Mouse (Mus musculus) CH12.LX (cell line): ENCODE measurements at regions not wholly inside any gene's neighbourhood (a gene's known extent, or its start where the extent isn't known, plus 50 kb on each side); places are given as distances from the start of the nearest gene placed in this dataset.

Experiments used
- DNase-seq: peaks from one replicate; pipeline ENCODE4 v3.0.0-alpha.2; 2013; ENCODE audit errors: extremely low read depth
- H3K27ac ChIP-seq: 2 replicates; pipeline ENCODE4 v1.5.1; 2012; ENCODE audit warnings: low read depth, mild to moderate bottlenecking, control low read depth, moderate library complexity; ENCODE audit not compliant: insufficient read depth
- H3K27me3 ChIP-seq: replicated peaks from 2 replicates; pipeline ENCODE3; 2012; ENCODE audit warnings: inconsistent platforms
- H3K36me3 ChIP-seq, 2 experiments: replicated peaks in 1 of 2; 2 replicates each; pipeline versions ENCODE3 to v1.6.1; 2012; ENCODE audit warnings: inconsistent platforms in 1 of 2, low read length in 1 of 2, mild to moderate bottlenecking in 1 of 2, mixed read lengths in 1 of 2, moderate library complexity in 1 of 2; ENCODE audit not compliant: control insufficient read depth in 1 of 2, insufficient read depth in 1 of 2
- H3K4me1 ChIP-seq, 2 experiments: 2 replicates each; pipeline ENCODE4 v1.6.1; 2012; ENCODE audit warnings: inconsistent platforms in 1 of 2, moderate library complexity in 1 of 2; ENCODE audit not compliant: insufficient read depth in 2 of 2, control insufficient read depth in 1 of 2
- H3K4me2 ChIP-seq: 2 replicates; pipeline ENCODE4 v1.6.1; 2012; ENCODE audit warnings: low read depth, mild to moderate bottlenecking, control low read depth; ENCODE audit not compliant: poor library complexity, insufficient read depth, severe bottlenecking
- H3K4me3 ChIP-seq, 3 experiments: fragments of 150-350 bp in 1 of 3; sonication (generic) in 1 of 3; replicated peaks in 1 of 3; 2 replicates each; pipeline versions ENCODE3 to v1.5.1; 2011 to 2012; ENCODE audit warnings: low read depth in 2 of 3, low read length in 2 of 3, mild to moderate bottlenecking in 2 of 3, moderate library complexity in 2 of 3, control low read depth in 1 of 3, improper control_type of control experiment in 1 of 3, inconsistent platforms in 1 of 3, mixed read lengths in 1 of 3; ENCODE audit not compliant: poor library complexity in 1 of 3
- H3K79me2 ChIP-seq: replicated peaks from 2 replicates; pipeline ENCODE4 v1.6.1; 2012; ENCODE audit warnings: mild to moderate bottlenecking, moderate library complexity; ENCODE audit not compliant: control insufficient read depth, poor library complexity, insufficient read depth, severe bottlenecking; ENCODE audit errors: extremely low read depth
- H3K9ac ChIP-seq: 2 replicates; pipeline ENCODE4 v1.6.1; 2012; ENCODE audit warnings: low read depth, mild to moderate bottlenecking, control low read depth, moderate library complexity; ENCODE audit not compliant: insufficient read depth
- H3K9me3 ChIP-seq: replicated peaks from 2 replicates; pipeline ENCODE3; 2012; ENCODE audit warnings: low read length, inconsistent platforms, mixed read lengths
- CHD2 ChIP-seq: IDR thresholded peaks from 2 replicates; pipeline ENCODE4 v1.6.1; 2011; ENCODE audit warnings: low read length, improper control_type of control experiment
- ELF1 ChIP-seq: IDR thresholded peaks from 2 replicates; pipeline ENCODE4 v1.6.1; 2014; ENCODE audit warnings: low read depth, mild to moderate bottlenecking, inconsistent platforms, low read length, improper control_type of control experiment
- EP300 ChIP-seq: IDR thresholded peaks from 2 replicates; pipeline ENCODE4 v1.6.1; 2011; ENCODE audit warnings: low read length, improper control_type of control experiment
- ETS1 ChIP-seq: conservative IDR thresholded peaks from 2 replicates; pipeline ENCODE4 v1.6.1; 2012; ENCODE audit warnings: low read depth, mild to moderate bottlenecking, inconsistent platforms, low read length, improper control_type of control experiment, moderate library complexity
- GABPA ChIP-seq: IDR thresholded peaks from 2 replicates; pipeline ENCODE4 v1.6.1; 2012; ENCODE audit warnings: low read depth, low read length, improper control_type of control experiment, inconsistent platforms; ENCODE audit not compliant: insufficient replicate concordance
- HCFC1 ChIP-seq: IDR thresholded peaks from 2 replicates; pipeline ENCODE4 v1.6.1; 2012; ENCODE audit warnings: low read depth, mild to moderate bottlenecking, inconsistent platforms, low read length, improper control_type of control experiment
- IRF4 ChIP-seq: IDR thresholded peaks from 2 replicates; pipeline ENCODE4 v1.6.1; 2014; ENCODE audit warnings: low read depth, mild to moderate bottlenecking, inconsistent platforms, low read length, improper control_type of control experiment
- JUN ChIP-seq: IDR thresholded peaks from 2 replicates; pipeline ENCODE4 v1.6.1; 2011; ENCODE audit warnings: low read depth, mild to moderate bottlenecking, low read length, improper control_type of control experiment, moderate library complexity; ENCODE audit not compliant: insufficient read depth
- JUND ChIP-seq: conservative IDR thresholded peaks from 2 replicates; pipeline ENCODE4 v1.6.1; 2011; ENCODE audit warnings: low read depth, low read length, improper control_type of control experiment
- KAT2A ChIP-seq: IDR thresholded peaks from 2 replicates; pipeline ENCODE4 v1.6.1; 2012; ENCODE audit warnings: low read length, improper control_type of control experiment, inconsistent platforms; ENCODE audit not compliant: insufficient replicate concordance
- MAFK ChIP-seq: IDR thresholded peaks from 2 replicates; pipeline ENCODE4 v1.6.1; 2011; ENCODE audit warnings: low read length, improper control_type of control experiment; ENCODE audit not compliant: insufficient replicate concordance
- MAZ ChIP-seq: IDR thresholded peaks from 2 replicates; pipeline ENCODE4 v1.6.1; 2012; ENCODE audit warnings: low read depth, mild to moderate bottlenecking, inconsistent platforms, low read length, improper control_type of control experiment, moderate library complexity
- MEF2A ChIP-seq: IDR thresholded peaks from 2 replicates; pipeline ENCODE4 v1.6.1; 2014; ENCODE audit warnings: low read depth, mild to moderate bottlenecking, inconsistent platforms, low read length, improper control_type of control experiment, borderline replicate concordance
- MXI1 ChIP-seq: IDR thresholded peaks from 2 replicates; pipeline ENCODE4 v1.6.1; 2011; ENCODE audit warnings: mild to moderate bottlenecking, low read depth, low read length, improper control_type of control experiment
- PAX5 ChIP-seq: IDR thresholded peaks from 2 replicates; pipeline ENCODE4 v1.6.1; 2012; ENCODE audit warnings: low read length, inconsistent platforms, mixed read lengths
- POLR2A ChIP-seq: IDR thresholded peaks from 2 replicates; pipeline ENCODE4 v1.6.1; 2011; ENCODE audit warnings: low read depth, mild to moderate bottlenecking, improper control_type of control experiment, low read length
- RAD21 ChIP-seq: IDR thresholded peaks from 2 replicates; pipeline ENCODE4 v1.6.1; 2011; ENCODE audit warnings: low read depth, mild to moderate bottlenecking, low read length, improper control_type of control experiment, moderate library complexity
- RCOR1 ChIP-seq: conservative IDR thresholded peaks from 2 replicates; pipeline ENCODE4 v1.6.1; 2012; ENCODE audit warnings: low read depth, mild to moderate bottlenecking, inconsistent platforms, low read length, improper control_type of control experiment
- TCF12 ChIP-seq: IDR thresholded peaks from 2 replicates; pipeline ENCODE4 v1.6.1; 2014; ENCODE audit warnings: low read depth, mild to moderate bottlenecking, inconsistent platforms, low read length, improper control_type of control experiment
- UBTF ChIP-seq: IDR thresholded peaks from 2 replicates; pipeline ENCODE4 v1.6.1; 2012; ENCODE audit warnings: low read depth, mild to moderate bottlenecking, inconsistent platforms, low read length, improper control_type of control experiment, moderate library complexity
- USF1 ChIP-seq: IDR thresholded peaks from 2 replicates; pipeline ENCODE4 v1.6.1; 2014; ENCODE audit warnings: low read depth, mild to moderate bottlenecking, inconsistent platforms, low read length, improper control_type of control experiment
- USF2 ChIP-seq: conservative IDR thresholded peaks from 2 replicates; pipeline ENCODE4 v1.6.1; 2011; ENCODE audit warnings: low read depth, low read length, improper control_type of control experiment
- ZKSCAN1 ChIP-seq: IDR thresholded peaks from 2 replicates; pipeline ENCODE4 v1.6.1; 2012; ENCODE audit warnings: low read depth, inconsistent platforms, low read length, improper control_type of control experiment, borderline replicate concordance
- ZMIZ1 ChIP-seq: IDR thresholded peaks from 2 replicates; pipeline ENCODE4 v1.6.1; 2012; ENCODE audit warnings: low read depth, mild to moderate bottlenecking, inconsistent platforms, low read length, improper control_type of control experiment
- dilution Hi-C: fragments of 300-500 bp; cut with MboI; formaldehyde crosslinking; loops from 2 replicates; pipeline ENCODE4 v1.14.3; 2020; ENCODE audit warnings: low sequenced_read_pairs; ENCODE audit not compliant: extremely low pct_unique_long_range_greater_than_20kb, extremely low pct_ligation_motif_present
- in situ Hi-C: fragments of 300-500 bp; cut with MboI; formaldehyde crosslinking; loops from 3 replicates; pipeline ENCODE4 v1.14.3; 2019; ENCODE audit warnings: low sequenced_read_pairs, low pct_ligation_motif_present, low pct_unique_long_range_greater_than_20kb, mixed read lengths

DNA sequence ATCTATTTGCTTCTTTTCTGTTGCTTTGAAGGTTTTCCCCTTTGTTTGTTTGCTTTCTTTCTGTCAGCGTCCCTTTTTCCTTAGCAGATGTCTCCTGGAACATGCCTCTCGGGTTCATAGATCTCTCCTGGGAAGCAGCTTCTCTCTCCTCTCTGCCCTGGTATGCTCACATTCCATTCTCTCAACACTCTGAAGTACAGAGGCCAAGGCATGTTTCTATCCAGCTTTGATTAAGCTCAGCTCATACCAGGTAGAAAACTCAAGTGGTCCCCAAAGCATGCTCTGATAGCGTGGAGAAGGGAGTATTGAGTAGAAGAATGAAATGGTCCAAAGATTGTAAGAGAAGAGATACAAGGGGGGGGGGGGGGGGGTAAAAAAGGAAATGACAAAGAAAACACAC, 627.7 kb downstream of the Efna5 start:
- no peaks in the 10 kb centered on the region for H3K79me2 ChIP-seq
- dilution Hi-C loops, result no loop called here
- H3K4me3 ChIP-seq, result no peak overlapping the region
- DNase-seq, result no peak
- no peak overlapping the region for H3K4me2 ChIP-seq
- no peak overlapping the region for H3K9ac ChIP-seq
- TF ChIP-seq MAZ (no peak), HCFC1 (no peak), GABPA (no peak), ETS1 (no peak), EP300 (no peak), MEF2A (no peak), USF2 (no peak), TCF12 (no peak), USF1 (no peak), ZKSCAN1 (no peak), CHD2 (no peak), RCOR1 (no peak), UBTF (no peak), JUND (no peak), JUN (no peak), KAT2A (no peak), MXI1 (no peak), RAD21 (no peak), PAX5 (no peak), IRF4 (no peak)
- TF ChIP-seq, all 38 proteins: peak for 0
- H3K4me1 ChIP-seq, result no peaks in the 10 kb centered on the region
- no peaks in the 10 kb centered on the region for H3K27me3 ChIP-seq
- no peak overlapping the region for H3K27ac ChIP-seq
- H3K36me3 ChIP-seq, result no peaks in the 10 kb centered on the region
- H3K9me3 ChIP-seq, result peaks cover 26% of the 10 kb centered on the region
- in situ Hi-C loops, result no loop called here

DNA sequence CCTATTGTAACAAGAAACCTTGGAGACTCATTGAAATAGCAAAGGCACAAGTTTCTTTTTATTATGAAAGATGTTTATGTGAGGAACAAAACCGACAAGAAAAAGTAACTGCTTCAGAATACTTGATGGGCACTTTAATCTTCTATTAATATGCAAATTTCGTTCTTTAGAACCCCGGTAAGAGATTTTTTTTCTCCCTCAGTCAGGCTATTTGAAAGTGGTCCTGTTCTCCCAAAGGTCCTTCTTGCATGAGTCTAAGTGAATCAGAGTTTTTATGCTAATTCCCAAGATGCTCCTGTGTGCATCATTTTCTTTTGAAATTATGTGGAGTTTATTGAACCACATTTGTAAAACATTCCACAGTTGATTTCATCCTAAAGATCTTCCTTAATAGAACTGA, 633.1 kb downstream of the Efna5 start:
- Histone ChIP-seq H3K4me2 (no peak overlapping the region), H3K4me1 (no peaks in the 10 kb centered on the region)

More for the DNA sequence above, 633.1 kb downstream of the Efna5 start:
- in situ Hi-C loops, result no loop called here
- no peak overlapping the region for H3K9ac ChIP-seq
- no peaks in the 10 kb centered on the region for H3K27me3 ChIP-seq
- no peaks in the 10 kb centered on the region for H3K36me3 ChIP-seq
- no peak overlapping the region for H3K27ac ChIP-seq
- H3K4me3 ChIP-seq, result no peak overlapping the region
- TF ChIP-seq PAX5 (no peak), USF1 (no peak), ELF1 (no peak), MAFK (no peak), TCF12 (no peak), ZMIZ1 (no peak), POLR2A (no peak)
- peaks cover 19% of the 10 kb centered on the region for H3K9me3 ChIP-seq
- H3K79me2 ChIP-seq, result no peaks in the 10 kb centered on the region
- DNase-seq, result no peak
- dilution Hi-C loops, result no loop called here
